Mouse (Mus musculus) heart, postnatal 14 days (tissue): ENCODE measurements around the gene Sat2. TPM values are rescaled to one million over a fixed set of nuclear protein-coding genes. Genes with fewer than 3 reads are reported as not detected.

Experiments
- DNase-seq, 2 experiments: peaks; one replicate each; pipeline ENCODE4 v3.0.0; 2021 to 2022
- intact Hi-C: fragments of 180-260 bp; cut with DNase I; formaldehyde crosslinking; loops from one replicate; pipeline ENCODE4 v1.15.1; 2025
- long read RNA-seq, 2 experiments: library from polyadenylated mRNA; stranded (forward); transcript quantifications; one replicate each; pipeline ENCODE4 v2.0.0; 2021
- total RNA-seq, 2 experiments: library from RNA; stranded (reverse); gene quantifications; 2 replicates each; pipeline ENCODE4 v1.2.3; 2021

Sat2 gene
- total RNA-seq = 1 to 10 TPM; 1.6 to 2.5 TPM
- long read RNA-seq, experiment 1, partial matches to known transcripts = 2 of 3 reads
- long read RNA-seq, experiment 1, other reads (novel, unspliced or antisense) = 1 of 3 reads
- long read RNA-seq, experiment 2 = 0 reads

GRCm38 (mm10) chr11:69621571-69622268 lies at the start of gene Sat2:
Sat2 (plus strand) TSS chr11:69622024.
- intact Hi-C loops = no loop called here
- peak; percentile 59 to 68 for DNase-seq

GRCm38 (mm10) chr11:69575220-69575619 lies 46.6 kb upstream of the Sat2 start:
- no peak for DNase-seq
- intact Hi-C loops = loop anchor here (2.0 kb wide), 1 partner anchor 28 kb away; no protein-coding TSS in a partner anchor

- DNase-seq = no peak
- intact Hi-C loops = no loop called here
These were observed 45.5 kb upstream of the Sat2 start for GRCm38 (mm10) chr11:69576307-69576706.

GRCm38 (mm10) chr11:69578301-69578700 lies 43.5 kb upstream of the Sat2 start:
- intact Hi-C loops = no loop called here
- no peak for DNase-seq

GRCm38 (mm10) chr11:69579128-69580017 lies 42.5 kb upstream of the Sat2 start:
- intact Hi-C loops = loop anchor here (1.0 to 2.0 kb wide), 2 partner anchors 25 to 34 kb away; partner anchors contain the start of gene Atp1b2
- DNase-seq = peak; percentile 96

DNA sequence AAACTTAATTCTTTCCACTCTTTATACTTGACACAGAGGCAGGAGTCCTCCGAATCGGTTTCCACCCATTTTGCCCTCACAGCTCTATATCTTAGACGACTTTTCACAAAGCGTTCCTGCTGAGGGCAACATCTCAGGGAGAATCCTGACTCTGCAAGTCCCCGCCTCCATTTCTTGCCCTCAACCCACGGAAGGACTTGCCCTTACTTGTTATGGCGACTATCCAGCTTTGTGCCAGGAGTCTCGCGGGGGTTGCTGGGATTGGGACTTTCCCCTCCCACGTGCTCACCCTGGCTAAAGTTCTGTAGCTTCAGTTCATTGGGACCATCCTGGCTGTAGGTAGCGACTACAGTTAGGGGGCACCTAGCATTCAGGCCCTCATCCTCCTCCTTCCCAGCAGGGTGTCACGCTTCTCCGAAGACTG lies 41.7 kb upstream of the Sat2 start, which contains the start of the genes Wrap53 and Trp53:
Gene Wrap53, minus strand, starts transcription at position 165 of the 424 bp plus-strand sequence.
Gene Trp53, plus strand, starts transcription at position 269 of the 424 bp plus-strand sequence.
- intact Hi-C loops = loop anchor here (2.0 kb wide), 1 partner anchor 25 kb away; the partner anchor contains the start of gene Atp1b2
- DNase-seq = peak; percentile 84 to 90

DNA sequence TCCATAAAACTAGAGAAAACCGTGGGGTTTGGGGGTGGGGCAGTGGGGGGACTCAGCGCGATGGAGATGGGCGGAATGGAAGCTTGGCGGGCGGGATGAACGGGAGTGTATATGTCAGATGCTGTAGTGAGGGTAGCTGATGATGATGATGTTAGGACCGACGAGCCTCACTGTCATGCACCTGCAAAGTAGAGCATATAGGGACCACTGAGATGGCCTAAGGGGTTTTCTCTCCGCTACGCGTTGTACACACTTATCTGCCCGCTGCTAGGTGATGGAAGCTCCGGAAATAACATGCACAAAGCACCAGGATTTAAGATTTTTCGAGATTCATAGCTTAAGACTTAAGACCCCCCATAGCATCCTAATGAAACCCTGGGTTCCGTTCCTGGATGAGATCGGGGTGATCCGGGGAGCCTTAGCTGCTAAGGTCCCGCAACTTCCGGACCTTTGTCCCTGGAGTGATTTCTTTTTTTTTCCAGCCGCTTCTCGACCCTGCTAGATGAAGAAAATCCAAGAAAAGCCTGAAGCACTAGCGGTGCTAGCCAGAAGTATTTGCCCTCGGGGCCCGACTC lies 41.2 kb upstream of the Sat2 start:
- DNase-seq = no peak
- intact Hi-C loops = loop anchor here (2.0 kb wide), 1 partner anchor 24 kb away; the partner anchor contains the start of gene Atp1b2

GRCm38 (mm10) chr11:69581147-69581688 lies 40.6 kb upstream of the Sat2 start:
- peak; percentile 91 for DNase-seq
- intact Hi-C loops = loop anchor here (2.0 kb wide), 1 partner anchor 24 kb away; the partner anchor contains the start of gene Atp1b2

GRCm38 (mm10) chr11:69581814-69582213 lies 40.0 kb upstream of the Sat2 start:
- DNase-seq = no peak
- intact Hi-C loops = loop anchor here (2.0 kb wide), 1 partner anchor 23 kb away; the partner anchor contains the start of gene Atp1b2

DNA sequence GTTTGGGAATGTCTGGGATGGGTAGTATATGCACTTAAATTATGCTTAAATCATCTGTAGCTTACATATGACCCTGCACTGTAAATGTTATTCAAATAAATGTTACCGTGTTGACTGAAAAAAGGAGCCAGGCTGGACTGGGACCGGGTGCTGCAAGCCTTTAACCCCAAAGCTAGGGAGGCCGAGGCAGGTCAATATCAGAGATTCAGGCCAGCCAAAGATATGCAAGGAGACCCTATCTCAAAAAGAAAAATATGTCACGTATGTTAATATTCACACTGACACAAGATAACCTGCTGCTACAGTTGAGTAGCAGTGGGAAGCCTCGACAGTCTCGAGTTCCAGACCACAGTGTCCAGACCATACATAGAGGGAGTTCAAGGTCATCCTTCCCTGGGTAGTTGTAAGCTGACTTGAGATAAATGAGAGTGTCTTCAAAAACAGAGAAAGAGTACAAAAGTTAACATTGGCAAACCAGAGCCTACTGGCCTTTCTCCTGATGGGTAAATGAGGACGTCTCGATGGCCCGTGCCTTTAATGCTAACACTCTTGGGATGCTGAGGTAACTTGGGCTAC lies 39.5 kb upstream of the Sat2 start:
- intact Hi-C loops = no loop called here
- DNase-seq = no peak

DNA sequence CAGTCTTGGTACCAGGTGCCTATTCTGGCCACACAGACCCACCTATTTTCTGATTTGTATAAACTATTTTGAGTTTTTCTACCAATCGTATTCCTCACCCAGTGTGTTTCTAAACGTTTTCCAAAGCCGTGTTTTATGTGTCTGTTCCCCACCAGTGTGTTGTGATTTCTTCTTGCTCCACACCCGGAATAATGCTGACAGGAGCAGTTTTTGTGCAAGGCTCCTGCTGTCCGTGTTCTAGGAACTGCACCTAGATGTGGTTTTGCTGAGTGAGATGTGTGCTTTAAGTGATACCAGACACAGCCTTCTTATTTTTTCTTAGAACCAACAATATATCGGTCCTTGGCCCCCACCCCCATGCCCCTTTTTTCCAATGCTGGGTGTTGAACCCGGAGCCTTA lies 37.8 kb upstream of the Sat2 start:
- intact Hi-C loops = no loop called here
- DNase-seq = no peak

DNA sequence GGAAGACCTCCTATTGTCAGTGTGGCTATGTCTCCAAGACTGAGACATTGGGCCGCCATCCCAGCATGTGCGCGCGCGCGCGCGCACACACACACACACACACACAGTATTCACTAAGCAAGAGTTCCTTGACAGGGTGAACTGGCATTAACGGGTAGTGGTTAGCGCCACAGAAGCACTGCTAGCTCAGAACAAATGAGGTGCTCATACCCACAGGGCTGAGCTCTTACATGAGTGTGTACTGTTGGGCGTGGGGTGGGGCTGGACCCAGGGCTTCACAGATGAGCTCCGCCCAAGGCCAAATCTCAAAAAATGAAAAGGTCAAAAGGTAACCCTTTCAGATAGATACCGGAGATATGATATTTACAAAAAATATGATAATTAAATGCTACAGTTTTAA lies 36.9 kb upstream of the Sat2 start:
- DNase-seq = no peak
- intact Hi-C loops = no loop called here

DNA sequence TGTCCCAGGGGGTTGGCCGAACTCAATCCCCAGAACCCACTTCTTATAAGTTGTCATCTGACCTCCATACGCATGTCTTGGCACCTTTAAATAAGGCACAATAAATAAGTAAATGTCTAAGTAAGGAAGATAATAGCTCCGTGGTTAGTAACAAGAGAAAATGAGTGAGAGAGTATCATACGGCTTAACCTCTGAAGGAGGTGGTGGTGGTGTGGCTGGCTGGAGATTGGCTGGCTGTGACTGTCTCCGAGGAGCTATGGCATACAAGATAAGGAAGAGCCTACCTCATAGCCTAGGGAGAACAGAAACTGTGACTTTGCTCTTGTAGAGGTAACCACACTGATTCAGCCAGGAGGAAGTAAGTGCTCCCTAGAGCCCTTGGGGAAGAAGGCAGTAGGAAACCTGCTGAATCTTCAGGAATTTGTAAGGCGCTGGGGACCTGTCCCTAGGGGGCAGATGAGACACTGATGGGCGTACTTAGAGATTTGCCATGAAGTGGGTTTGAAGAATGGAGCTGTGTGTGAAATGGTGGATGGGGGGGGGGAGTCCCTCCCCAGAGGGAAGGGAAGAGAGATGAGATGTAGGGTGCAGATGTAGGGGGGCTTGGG lies 36.0 kb upstream of the Sat2 start:
- DNase-seq = no peak
- intact Hi-C loops = loop anchor here (2.0 kb wide), 1 partner anchor 15 kb away; no protein-coding TSS in a partner anchor

DNA sequence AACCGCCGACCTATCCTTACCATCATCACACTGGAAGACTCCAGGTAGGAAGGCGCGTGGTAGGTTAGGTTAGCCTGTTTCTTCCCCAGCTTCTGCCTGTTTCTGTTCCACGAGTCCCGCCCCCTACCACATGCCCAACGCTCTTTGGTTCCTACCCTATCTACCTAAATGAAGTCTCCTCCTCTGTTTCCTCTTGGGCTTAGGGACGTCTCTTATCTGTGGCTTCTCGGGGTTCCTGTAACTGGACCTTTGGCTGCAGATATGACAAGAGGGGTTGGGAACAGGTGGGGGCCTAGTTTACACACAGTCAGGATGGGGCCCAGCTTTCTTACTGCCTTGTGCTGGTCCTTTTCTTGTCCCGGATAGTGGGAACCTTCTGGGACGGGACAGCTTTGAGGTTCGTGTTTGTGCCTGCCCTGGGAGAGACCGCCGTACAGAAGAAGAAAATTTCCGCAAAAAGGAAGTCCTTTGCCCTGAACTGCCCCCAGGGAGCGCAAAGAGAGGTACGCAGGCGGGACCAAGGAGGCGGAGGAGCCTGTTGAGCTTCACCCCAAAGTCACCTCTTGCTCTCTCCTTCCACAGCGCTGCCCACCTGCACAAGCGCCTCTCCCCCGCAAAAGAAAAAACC lies 32.5 kb upstream of the Sat2 start:
- no peak for DNase-seq
- intact Hi-C loops = no loop called here

DNA sequence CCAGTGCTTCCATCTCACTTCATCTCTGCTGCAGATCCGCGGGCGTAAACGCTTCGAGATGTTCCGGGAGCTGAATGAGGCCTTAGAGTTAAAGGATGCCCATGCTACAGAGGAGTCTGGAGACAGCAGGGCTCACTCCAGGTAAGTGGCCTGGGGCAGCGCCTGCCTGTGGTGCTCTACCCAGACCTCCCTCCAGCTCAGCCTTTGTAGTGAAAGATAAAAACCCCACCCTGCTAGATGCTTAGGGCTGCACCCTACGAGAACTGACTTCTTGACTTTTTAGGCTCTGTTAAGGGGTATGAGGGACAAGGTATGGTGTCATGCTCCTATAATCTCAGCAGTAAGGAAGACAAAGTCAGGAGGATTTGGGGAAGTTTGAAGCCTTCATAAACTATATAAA lies 31.2 kb upstream of the Sat2 start:
- intact Hi-C loops = no loop called here

GRCm38 (mm10) chr11:69591424-69591823 lies 30.4 kb upstream of the Sat2 start:
- intact Hi-C loops = no loop called here
- DNase-seq = no peak

More for the DNA sequence above, 31.2 kb upstream of the Sat2 start:
- no peak for DNase-seq

GRCm38 (mm10) chr11:69591899-69592637 lies 29.8 kb upstream of the Sat2 start:
- peak in 1 of 2 experiments; percentile 8 for DNase-seq
- intact Hi-C loops = no loop called here

DNA sequence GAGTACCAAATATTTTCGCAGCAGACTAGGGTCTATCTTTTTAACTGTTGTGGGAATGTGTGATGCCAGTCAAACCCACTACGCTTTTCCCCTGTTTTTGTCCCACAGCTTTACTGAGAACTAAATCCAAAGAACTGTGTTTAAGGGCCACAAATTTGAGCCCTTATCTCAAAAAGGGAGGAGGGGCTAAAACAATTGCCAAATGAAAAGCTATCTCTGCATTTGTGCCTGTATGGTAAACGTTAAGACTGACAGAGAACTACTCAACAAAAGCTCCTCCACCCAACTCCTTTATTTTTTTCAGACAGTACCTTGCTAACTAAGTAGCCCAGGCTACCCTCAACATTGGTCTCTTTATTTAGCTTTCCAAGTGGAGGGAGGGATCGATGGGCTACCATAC lies 29.0 kb upstream of the Sat2 start:
- DNase-seq = no peak
- intact Hi-C loops = no loop called here
